Mouse (Mus musculus) brown adipose tissue, adult 24 weeks (tissue): ENCODE results near the gene Mfap3. TPM values are rescaled to one million over a fixed set of nuclear protein-coding genes. Genes with fewer than 3 reads are reported as not detected.

ENCODE experiments used
- H3K27ac ChIP-seq: fragments of 200-500 bp; replicated peaks from 2 replicates; pipeline ENCODE4 v1.5.1; 2012; ENCODE audit warnings: low read depth, mild to moderate bottlenecking, low read length
- H3K4me1 ChIP-seq: fragments of 200-500 bp; 2 replicates; pipeline ENCODE4 v1.6.1; 2012; ENCODE audit warnings: low read length, mixed read lengths; ENCODE audit not compliant: control insufficient read depth, insufficient read depth, insufficient read length
- H3K4me3 ChIP-seq: fragments of 200-500 bp; 2 replicates; pipeline ENCODE4 v1.5.1; 2012; ENCODE audit warnings: low read depth, mild to moderate bottlenecking, low read length, moderate library complexity; ENCODE audit not compliant: insufficient read depth
- polyA plus RNA-seq: library from polyadenylated mRNA; stranded (reverse); fragments of >200 nt; gene quantifications from 2 replicates; pipeline ENCODE4 v1.2.4, GENCODE M21; 2012; ENCODE audit not compliant: missing spikeins, insufficient read depth, insufficient read length

Gene Mfap3
- polyA plus RNA-seq, 1 experiment: 15.9 TPM

GRCm38 (mm10) chr11:57518751-57519148, 286 bp downstream of the Mfap3 start:
- peak overlapping the region; percentile 100 for H3K4me3 ChIP-seq
- peaks cover 3% of the 10 kb centered on the region for H3K4me1 ChIP-seq
- H3K27ac ChIP-seq: peak overlapping the region; percentile 39

- no peak overlapping the region for H3K27ac ChIP-seq
- peaks cover 3% of the 10 kb centered on the region for H3K4me1 ChIP-seq
- peak overlapping the region; percentile 38; the same call in 1 of the 2 replicates for H3K4me3 ChIP-seq
These were observed 840 bp downstream of the Mfap3 start for GRCm38 (mm10) chr11:57519304-57519703.

DNA sequence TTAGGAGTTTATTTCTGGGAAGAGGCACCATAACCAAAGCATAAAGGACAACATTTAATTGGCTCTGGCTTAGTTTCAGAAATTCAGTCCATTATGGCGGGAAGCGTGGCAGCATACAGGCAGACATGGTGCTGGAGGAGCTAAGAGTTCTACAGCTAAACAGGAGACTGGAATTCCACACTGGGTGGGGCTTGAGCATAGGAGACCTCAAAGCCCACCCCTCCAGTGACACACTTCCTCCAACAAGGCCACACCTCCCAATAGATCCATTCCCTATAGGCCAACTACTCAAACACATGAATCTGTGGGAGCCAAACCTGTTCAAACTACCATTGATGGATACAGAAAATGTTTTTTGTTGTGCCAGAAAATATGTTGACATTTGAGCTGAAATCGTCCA, 2.7 kb downstream of the Mfap3 start:
- Histone ChIP-seq H3K4me3 (no peak overlapping the region), H3K4me1 (peaks cover 3% of the 10 kb centered on the region), H3K27ac (no peak overlapping the region)

DNA sequence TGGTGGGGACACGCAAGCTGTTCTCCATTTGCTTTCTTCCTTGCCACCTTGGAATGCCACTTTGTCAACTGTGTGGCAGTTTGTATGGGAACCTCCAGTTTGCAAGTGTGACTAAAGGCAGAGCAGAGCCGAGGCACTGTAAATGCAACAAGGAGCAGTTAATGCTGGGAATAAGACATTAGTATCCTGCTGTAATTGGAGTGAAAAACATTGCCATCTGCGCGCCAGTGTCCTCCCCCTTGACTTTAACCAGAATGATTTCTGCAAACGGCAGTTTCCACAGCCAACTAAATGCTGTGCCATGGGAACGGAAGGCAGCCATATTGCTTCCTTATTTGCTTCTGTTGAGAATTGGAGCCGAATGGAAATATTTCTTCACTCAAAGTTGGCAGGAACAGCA, 3.6 kb downstream of the Mfap3 start:
- H3K27ac ChIP-seq: no peak overlapping the region
- no peak overlapping the region for H3K4me3 ChIP-seq

GRCm38 (mm10) chr11:57523418-57523817, 5.0 kb downstream of the Mfap3 start:
- no peak overlapping the region for H3K27ac ChIP-seq
- H3K4me3 ChIP-seq: no peak overlapping the region
- no peaks in the 10 kb centered on the region; the same call in 1 of the 2 replicates for H3K4me1 ChIP-seq

More for the DNA sequence above, 3.6 kb downstream of the Mfap3 start:
- peaks cover under 1% of the 10 kb centered on the region; the same call in 1 of the 2 replicates for H3K4me1 ChIP-seq

- Histone ChIP-seq H3K4me3 (no peak overlapping the region), H3K27ac (no peak overlapping the region), H3K4me1 (no peaks in the 10 kb centered on the region; the same call in 1 of the 2 replicates)
These were observed 6.1 kb downstream of the Mfap3 start for GRCm38 (mm10) chr11:57524597-57524996.

GRCm38 (mm10) chr11:57525900-57526299, 7.4 kb downstream of the Mfap3 start:
- Histone ChIP-seq H3K4me3 (no peak overlapping the region), H3K4me1 (no peaks in the 10 kb centered on the region; the same call in 1 of the 2 replicates), H3K27ac (no peak overlapping the region)

- peaks cover 8% of the 10 kb centered on the region; the same call in 1 of the 2 replicates for H3K4me1 ChIP-seq
- no peak overlapping the region for H3K27ac ChIP-seq
- no peak overlapping the region for H3K4me3 ChIP-seq
These were observed 9.0 kb downstream of the Mfap3 start for GRCm38 (mm10) chr11:57527506-57527905.

- Histone ChIP-seq H3K27ac (no peak overlapping the region), H3K4me1 (peaks cover 8% of the 10 kb centered on the region; the same call in 1 of the 2 replicates), H3K4me3 (no peak overlapping the region)
These were observed 10.6 kb downstream of the Mfap3 start for GRCm38 (mm10) chr11:57529111-57529510.

DNA sequence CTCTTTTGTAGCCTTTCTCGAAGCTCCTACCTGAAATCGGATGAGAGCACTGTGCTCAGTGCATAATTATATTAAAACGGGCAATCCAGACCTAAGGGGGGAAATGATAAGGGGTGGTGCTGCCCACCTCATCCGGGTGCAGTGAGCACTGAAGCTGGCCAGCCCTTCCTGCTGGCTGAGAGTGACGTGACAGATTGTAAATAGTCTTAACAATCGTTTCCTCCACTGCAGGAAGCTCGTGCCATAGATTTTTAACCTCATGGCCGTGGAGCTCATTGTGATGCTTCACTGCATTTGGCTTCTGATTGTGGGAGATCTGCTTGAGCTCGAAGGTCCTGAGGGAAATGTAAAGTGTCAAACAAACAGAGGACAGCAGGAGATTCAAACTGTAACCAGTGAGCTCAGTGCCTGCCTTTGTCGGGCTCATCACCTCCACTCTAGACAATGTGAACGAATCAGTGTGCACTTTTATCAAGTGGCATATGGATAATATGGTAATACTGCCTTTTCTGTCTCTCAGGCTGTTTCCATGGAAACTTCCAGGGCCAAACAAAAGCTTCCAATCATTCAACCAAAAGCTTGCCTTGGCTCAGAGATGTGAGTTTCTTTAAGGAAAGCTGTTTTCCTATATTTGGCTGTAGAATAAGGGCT, 13.0 kb downstream of the Mfap3 start:
- Histone ChIP-seq H3K4me3 (no peak overlapping the region), H3K4me1 (peaks cover 8% of the 10 kb centered on the region; the same call in 1 of the 2 replicates), H3K27ac (peak overlapping the region; percentile 55)

- H3K4me1 ChIP-seq: peaks cover 8% of the 10 kb centered on the region; the same call in 1 of the 2 replicates
- no peak overlapping the region for H3K27ac ChIP-seq
- H3K4me3 ChIP-seq: no peak overlapping the region
These were observed 13.8 kb downstream of the Mfap3 start for GRCm38 (mm10) chr11:57532306-57532705.

GRCm38 (mm10) chr11:57535912-57536311, 17.4 kb downstream of the Mfap3 start:
- H3K4me1 ChIP-seq: peaks cover 8% of the 10 kb centered on the region; the same call in 1 of the 2 replicates
- H3K27ac ChIP-seq: no peak overlapping the region

DNA sequence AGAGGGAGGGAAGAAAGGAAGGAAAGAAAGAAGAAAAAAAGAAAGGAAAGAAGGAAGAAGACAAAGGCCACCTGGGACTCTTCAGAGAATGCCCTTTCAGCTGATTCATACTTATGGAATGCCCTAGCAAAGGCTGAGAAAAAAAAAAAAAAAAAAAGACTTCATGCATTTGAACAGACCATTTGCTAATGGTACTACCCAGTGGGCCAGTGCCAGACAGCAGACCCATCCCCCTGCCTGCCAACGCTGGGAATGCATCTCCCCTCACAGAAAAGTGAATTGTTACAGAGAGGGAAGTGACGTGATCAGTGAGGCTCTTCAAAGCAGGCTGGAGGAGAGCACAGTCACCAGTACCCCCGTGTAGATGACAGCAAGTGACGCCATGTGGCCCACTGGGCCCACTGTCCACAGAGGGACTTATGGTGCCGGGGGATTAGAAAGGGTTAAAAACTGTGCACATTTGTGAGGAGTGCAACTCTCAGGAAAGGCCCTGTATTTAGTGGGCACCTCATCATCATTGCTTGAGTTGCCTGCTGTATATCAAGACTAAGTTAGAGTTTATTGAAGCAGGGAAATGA, 21.5 kb downstream of the Mfap3 start:
- H3K4me3 ChIP-seq: no peak overlapping the region
- no peaks in the 10 kb centered on the region for H3K4me1 ChIP-seq
- no peak overlapping the region for H3K27ac ChIP-seq

More at GRCm38 (mm10) chr11:57535912-57536311, 17.4 kb downstream of the Mfap3 start:
- no peak overlapping the region for H3K4me3 ChIP-seq

DNA sequence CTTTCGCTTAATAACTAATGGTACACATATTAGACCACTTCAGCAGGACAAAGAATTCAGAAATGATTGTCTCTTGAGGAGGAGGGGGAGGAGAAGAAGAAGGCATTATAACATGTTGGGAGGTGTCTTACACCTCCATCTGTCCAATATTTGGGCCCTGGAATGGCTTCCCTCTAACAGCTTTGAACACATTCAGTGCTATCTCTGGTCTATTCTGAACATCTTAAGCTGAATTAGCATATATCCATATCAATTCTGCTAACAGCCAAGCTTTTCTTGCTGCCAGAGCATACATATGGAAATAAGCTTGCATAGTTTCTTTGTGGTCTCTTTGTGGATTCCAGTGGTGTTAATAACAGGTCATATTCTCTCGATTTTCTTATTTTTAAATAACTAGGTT, 22.2 kb downstream of the Mfap3 start:
- Histone ChIP-seq H3K27ac (no peak overlapping the region), H3K4me1 (no peaks in the 10 kb centered on the region), H3K4me3 (no peak overlapping the region)

- H3K4me3 ChIP-seq: no peak overlapping the region
- no peak overlapping the region for H3K27ac ChIP-seq
- H3K4me1 ChIP-seq: no peaks in the 10 kb centered on the region
These were observed 30.4 kb downstream of the Mfap3 start for GRCm38 (mm10) chr11:57548618-57549550.
